Mouse (Mus musculus): ENCODE results near the gene Trit1.

Gene Trit1

DNA sequence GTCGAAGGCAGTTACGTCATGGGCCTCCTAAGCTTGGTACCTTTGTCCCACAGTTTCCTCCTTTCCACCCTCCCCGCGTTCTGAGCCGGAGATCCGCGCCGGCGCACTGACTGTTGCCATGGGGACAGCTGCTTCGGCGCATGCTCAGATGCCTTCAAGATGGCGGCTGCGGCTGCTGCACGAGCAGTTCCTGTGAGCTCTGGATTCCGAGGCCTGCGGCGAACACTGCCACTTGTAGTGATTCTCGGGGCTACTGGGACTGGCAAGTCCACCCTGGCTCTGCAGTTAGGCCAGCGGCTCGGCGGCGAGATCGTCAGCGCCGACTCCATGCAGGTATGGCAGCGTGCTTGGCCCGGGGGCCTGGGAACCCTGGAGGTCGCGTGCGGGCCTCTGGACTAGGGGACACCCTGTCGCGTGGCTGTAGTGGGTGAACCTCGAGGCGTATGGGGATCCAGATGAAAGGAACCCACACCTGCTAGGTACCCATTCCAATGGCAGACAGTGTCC is at the start of gene Trit1:
Gene Trit1, plus strand, starts transcription at position 147 of the 507 bp plus-strand sequence.
- in situ Hi-C loops (cut with MboI; ENCODE audit: unreplicated experiment in 2 of 2) = no loop called here

DNA sequence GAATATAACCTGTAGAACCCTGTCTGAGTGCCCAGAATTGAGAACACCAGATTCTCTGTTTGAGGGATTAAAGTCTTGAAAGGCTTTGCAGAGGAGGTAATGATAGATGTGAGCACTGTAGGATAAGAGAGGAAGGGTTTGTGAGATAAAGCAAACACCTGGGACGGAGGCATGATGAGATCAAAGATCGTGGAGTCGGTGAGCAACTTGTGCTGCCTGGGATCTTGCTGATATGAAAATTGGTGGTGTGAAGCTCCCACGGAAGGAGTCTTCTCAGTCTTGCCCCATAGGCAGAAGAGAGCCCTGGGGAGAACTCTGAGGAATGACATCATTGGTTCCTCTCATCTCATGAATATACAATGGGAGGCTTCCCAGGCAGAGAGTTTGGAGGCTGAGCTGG is 48.3 kb upstream of the Trit1 start:
- in situ Hi-C loops (cut with MboI; ENCODE audit: unreplicated experiment in 2 of 2) = no loop called here

GRCm38 (mm10) chr4:122971191-122971590 is 45.2 kb upstream of the Trit1 start:
- in situ Hi-C loops (cut with MboI; ENCODE audit: unreplicated experiment in 2 of 2) = no loop called here

DNA sequence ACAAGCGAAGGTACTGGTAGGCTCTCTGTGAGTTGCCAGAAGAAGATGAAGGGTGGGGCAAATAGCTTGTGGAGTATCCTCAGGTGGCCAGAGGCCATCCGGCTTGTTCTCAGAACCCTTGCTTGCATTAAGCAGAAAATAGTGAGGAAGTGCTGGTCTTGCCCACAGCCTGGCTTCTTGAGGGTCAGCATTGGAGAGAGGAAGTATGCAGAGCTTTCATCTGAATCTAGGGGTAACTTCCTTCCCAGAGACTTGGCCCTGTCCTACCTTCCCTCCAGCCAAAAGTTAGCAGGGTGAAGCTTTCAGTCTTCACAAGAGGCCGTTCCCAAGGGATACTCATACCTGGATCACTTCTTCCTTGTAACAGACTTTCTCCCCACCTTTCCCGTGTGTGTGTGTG is 44.8 kb upstream of the Trit1 start:
- in situ Hi-C loops (cut with MboI; ENCODE audit: unreplicated experiment in 2 of 2) = no loop called here

DNA sequence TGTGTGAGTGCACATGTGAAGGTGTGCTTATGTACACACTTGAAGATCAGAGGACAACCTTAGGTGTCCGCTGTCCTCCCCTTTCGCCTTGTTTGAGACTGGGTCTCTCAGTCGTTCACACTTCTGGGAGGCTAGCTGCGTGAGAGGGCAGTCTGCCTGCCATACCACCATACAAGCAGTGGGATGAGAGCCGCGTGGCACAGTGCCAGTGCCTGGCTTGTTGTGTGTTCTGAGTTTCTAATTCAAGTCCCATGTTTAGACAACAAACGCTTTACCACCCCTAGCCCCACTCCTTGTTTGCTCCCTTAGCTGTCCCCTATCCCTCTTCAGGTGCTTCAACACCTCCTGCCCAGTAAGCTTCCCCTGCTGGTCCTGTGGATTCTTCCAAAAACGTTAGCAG is 44.3 kb upstream of the Trit1 start:
- in situ Hi-C loops (cut with MboI; ENCODE audit: unreplicated experiment in 2 of 2) = no loop called here

DNA sequence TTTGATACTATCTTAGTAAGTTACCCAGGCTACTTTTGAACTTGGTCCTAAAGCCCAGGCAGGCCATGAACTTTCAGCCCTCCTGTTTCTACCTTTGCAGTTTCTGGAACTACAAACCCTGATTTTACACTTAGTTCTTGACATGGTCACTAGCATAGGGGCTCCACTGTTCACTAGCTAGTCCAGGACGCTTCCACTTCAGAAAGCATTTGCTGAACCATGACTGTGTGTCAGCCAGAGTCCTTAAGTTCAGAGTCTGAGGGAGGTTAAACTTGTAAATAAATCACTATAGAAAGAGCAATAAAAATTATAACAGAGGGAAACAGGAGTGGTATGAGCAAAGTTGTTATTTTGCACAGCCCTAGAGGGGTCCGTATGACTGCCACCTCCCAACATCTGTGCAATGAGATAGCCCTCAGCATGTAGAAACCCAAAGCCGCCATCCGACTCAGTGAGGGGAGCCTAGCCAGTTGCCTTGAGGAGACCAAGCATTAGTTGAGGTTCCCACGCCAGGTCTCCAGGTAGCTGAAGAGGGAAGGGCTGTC is 41.3 kb upstream of the Trit1 start:
- in situ Hi-C loops (cut with MboI; ENCODE audit: unreplicated experiment in 2 of 2) = loop anchor here in 1 of 2 experiments (5.0 kb wide), 1 partner anchor 33 kb away; no protein-coding TSS in a partner anchor

GRCm38 (mm10) chr4:122976885-122977284 is 39.5 kb upstream of the Trit1 start:
- in situ Hi-C loops (cut with MboI; ENCODE audit: unreplicated experiment in 2 of 2) = loop anchor here in 1 of 2 experiments (5.0 kb wide), 1 partner anchor 35 kb away; no protein-coding TSS in a partner anchor

- in situ Hi-C loops (cut with MboI; ENCODE audit: unreplicated experiment in 2 of 2) = loop anchor here in 1 of 2 experiments (5.0 kb wide), 1 partner anchor 37 kb away; no protein-coding TSS in a partner anchor
Measured at GRCm38 (mm10) chr4:122978850-122979249, 37.5 kb upstream of the Trit1 start.

GRCm38 (mm10) chr4:122979826-122980225 is 36.6 kb upstream of the Trit1 start:
- in situ Hi-C loops (cut with MboI; ENCODE audit: unreplicated experiment in 2 of 2) = loop anchor here in 1 of 2 experiments (5.0 to 10.0 kb wide), 2 partner anchors 38 to 1735 kb away; no protein-coding TSS in a partner anchor

- in situ Hi-C loops (cut with MboI; ENCODE audit: unreplicated experiment in 2 of 2) = loop anchor here in 1 of 2 experiments (10.0 kb wide), 1 partner anchor 1736 kb away; no protein-coding TSS in a partner anchor
Measured at GRCm38 (mm10) chr4:122980684-122981083, 35.7 kb upstream of the Trit1 start.

DNA sequence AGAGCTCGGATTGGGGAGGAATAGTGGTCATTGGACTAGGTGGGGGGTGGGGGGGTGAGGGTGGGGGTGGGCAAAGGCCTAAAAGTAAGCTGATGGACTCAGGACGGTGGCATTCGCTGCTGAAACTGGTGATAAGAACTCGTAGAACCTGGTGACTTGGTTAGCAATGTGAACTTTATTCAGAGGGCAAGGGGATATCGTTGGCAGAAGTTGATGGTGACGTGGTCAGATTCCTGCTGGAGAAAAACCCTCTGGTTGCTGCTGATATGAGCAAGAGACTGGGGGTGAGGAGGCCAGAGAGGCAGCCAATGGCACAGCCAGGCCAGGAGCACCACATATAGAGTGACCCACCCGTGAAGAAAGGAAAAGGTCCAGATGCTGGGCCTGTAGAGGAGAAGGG is 35.2 kb upstream of the Trit1 start:
- in situ Hi-C loops (cut with MboI; ENCODE audit: unreplicated experiment in 2 of 2) = loop anchor here in 1 of 2 experiments (10.0 kb wide), 1 partner anchor 1736 kb away; no protein-coding TSS in a partner anchor

DNA sequence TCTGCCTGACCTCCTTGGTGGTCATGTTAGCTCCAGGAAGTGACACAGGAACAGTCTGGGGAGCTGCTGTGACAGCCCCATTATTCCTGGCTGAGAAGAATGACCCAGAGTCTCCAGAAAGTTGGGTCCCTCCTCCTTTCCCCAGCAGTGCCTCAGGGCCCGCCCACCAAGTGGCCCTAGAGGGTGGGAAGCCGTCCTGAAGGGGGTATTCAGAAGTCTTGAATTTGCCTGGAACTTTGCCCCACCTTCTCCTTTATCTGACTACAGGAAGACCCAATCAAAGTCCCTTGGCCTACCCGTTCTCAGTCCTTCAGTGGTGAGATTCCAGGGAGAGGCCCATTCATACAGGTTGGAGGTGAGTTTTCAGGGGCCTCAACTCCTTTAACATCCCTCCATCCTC is 34.5 kb upstream of the Trit1 start:
- in situ Hi-C loops (cut with MboI; ENCODE audit: unreplicated experiment in 2 of 2) = loop anchor here in 1 of 2 experiments (10.0 kb wide), 1 partner anchor 1737 kb away; no protein-coding TSS in a partner anchor

DNA sequence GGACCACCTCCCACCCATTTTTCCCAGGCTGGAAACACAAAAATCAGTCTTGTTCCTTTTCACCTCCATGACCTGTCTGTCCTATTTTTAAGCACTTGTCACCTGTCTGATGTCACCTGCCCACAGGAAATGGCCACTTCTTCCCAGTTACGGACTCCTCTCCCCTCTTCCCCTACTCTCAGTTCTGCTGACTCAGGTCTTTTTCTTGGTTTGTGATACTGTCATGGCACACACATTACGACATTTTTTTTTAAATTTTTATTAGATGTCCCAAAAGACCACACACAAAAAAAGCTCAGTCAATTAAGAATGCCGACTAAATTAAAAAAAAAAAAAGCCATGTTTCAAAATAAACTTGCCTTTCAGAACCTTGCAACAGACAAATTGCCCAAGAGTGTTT is 33.9 kb upstream of the Trit1 start:
- in situ Hi-C loops (cut with MboI; ENCODE audit: unreplicated experiment in 2 of 2) = loop anchor here in 1 of 2 experiments (10.0 kb wide), 1 partner anchor 1738 kb away; no protein-coding TSS in a partner anchor

DNA sequence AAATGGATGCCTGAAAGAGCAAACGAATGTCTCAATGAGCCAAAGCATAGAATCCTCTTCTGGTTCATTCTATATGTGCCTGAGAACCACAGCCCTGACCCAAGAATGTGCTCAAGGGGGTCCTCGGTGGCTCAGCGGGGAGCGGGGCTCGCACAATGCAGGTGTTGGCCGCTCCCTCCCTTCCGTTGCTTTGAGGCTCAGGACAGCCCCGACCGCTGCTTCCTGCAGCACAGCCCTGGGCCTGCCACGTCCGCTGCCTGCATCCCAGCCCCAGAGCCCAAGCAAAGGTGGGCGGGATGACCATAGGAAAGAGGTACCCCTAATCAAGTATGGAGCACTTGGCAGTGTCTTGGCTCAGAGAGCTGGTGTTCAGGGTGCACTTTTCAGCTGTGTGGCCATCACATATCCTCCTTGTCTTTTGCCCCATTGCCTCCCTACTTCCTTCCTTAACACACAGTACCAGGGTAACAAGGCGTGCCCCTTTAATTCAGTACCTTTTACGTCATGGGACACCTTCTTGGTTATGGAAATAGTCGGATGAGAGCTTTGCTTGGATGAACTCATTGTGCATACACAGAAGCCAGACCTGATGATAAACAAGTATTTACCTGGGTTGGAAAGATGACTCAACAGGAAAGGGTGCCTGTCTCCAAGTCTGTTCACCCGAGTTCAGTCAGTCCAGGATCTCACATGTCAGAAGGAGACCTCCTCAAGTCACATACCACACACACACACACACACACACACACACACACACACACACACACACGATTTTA is 32.7 kb upstream of the Trit1 start:
- in situ Hi-C loops (cut with MboI; ENCODE audit: unreplicated experiment in 2 of 2) = loop anchor here in 1 of 2 experiments (10.0 kb wide), 1 partner anchor 1739 kb away; no protein-coding TSS in a partner anchor

DNA sequence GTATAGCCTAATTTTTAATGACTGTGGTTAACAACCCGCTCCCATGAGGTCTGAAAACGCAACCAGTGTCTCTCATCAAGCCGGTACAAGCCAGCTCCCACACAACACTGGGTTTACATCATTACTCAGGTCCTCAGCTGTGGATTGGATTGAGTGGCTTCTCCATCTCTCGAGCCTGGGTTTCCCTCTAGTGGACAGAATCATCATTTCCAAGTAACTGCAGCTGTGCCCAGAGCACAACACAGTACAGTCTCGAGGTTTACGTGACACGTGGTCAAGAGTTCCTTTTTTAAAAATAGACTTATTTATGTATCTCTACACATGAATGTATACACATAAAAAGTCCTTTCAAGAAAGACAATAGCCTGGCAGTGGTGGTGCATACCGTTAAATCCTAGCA is 31.3 kb upstream of the Trit1 start:
- in situ Hi-C loops (cut with MboI; ENCODE audit: unreplicated experiment in 2 of 2) = loop anchor here (5.0 to 10.0 kb wide), 4 partner anchors 43 to 1740 kb away; no protein-coding TSS in a partner anchor

- in situ Hi-C loops (cut with MboI; ENCODE audit: unreplicated experiment in 2 of 2) = loop anchor here (5.0 to 10.0 kb wide), 4 partner anchors 45 to 1743 kb away; no protein-coding TSS in a partner anchor
Measured at GRCm38 (mm10) chr4:122987421-122987820, 29.0 kb upstream of the Trit1 start.

- in situ Hi-C loops (cut with MboI; ENCODE audit: unreplicated experiment in 2 of 2) = loop anchor here (5.0 to 10.0 kb wide), 4 partner anchors 46 to 1743 kb away; no protein-coding TSS in a partner anchor
Measured at GRCm38 (mm10) chr4:122988004-122988403, 28.4 kb upstream of the Trit1 start.

- in situ Hi-C loops (cut with MboI; ENCODE audit: unreplicated experiment in 2 of 2) = loop anchor here in 1 of 2 experiments (10.0 kb wide), 1 partner anchor 1746 kb away; no protein-coding TSS in a partner anchor
Measured at GRCm38 (mm10) chr4:122991177-122991576, 25.2 kb upstream of the Trit1 start.

GRCm38 (mm10) chr4:122992276-122992675 is 24.1 kb upstream of the Trit1 start:
- in situ Hi-C loops (cut with MboI; ENCODE audit: unreplicated experiment in 2 of 2) = loop anchor here in 1 of 2 experiments (10.0 kb wide), 1 partner anchor 1747 kb away; no protein-coding TSS in a partner anchor

DNA sequence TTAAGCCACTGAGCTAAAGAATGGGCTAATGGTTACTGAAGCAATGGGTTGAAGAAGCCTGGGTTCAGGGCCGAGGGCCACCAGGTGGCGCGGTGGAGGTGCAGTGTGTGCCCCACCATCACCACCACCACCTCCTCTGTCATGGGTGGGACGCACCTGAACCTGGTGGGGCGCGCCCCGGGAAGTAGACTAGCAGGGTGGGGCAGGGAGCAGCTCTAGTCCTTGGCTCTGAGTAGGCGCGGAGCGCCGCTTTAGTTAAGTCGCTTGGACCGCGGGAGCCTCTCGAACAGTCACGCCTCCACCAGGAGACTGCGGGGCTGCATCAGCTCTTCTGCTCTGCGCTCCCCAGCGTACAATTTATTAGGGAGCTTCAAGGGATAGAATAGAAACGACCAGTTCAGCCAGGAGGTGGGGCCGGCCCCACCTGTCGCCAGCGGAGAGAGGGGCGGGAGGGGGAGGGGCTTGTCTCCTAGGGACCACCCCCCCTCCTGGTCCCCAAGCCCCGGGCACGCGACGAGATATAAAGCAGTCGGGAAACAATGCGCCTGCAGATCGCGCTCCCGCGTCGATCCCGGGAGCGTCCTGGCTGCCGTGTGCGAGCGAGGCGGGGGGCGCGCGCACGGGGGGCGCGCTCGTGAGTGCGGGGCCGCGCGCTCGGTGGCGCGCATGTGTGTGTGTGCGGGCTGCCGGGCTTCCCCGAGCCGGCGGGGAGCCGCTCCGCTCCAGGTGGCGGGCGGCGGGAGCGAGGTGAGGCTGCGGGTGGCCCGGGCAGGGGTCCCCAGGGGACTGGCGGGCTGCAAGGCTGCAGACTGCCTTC is 20.8 kb upstream of the Trit1 start, which contains the start of gene Mycl:
Gene Mycl, plus strand, starts transcription at position 249 of the 817 bp plus-strand sequence.
- in situ Hi-C loops (cut with MboI; ENCODE audit: unreplicated experiment in 2 of 2) = loop anchor here (5.0 to 10.0 kb wide), 2 partner anchors 87 to 1751 kb away; no protein-coding TSS in a partner anchor

Measured in v-Abl transformed pro-B cells (cell line).